Mouse (Mus musculus): Measurements from ENCODE around the gene Mvb12b.
A peak's percentile ranks its signal among the peaks of the same experiment; 100 is the strongest.

The Mvb12b gene

GRCm38 (mm10) chr2:33853011-33853976 lies 34.5 kb downstream of the Mvb12b start:
- no peak for DNase-seq (ENCODE audit: low spot score in 2 of 2)

DNA sequence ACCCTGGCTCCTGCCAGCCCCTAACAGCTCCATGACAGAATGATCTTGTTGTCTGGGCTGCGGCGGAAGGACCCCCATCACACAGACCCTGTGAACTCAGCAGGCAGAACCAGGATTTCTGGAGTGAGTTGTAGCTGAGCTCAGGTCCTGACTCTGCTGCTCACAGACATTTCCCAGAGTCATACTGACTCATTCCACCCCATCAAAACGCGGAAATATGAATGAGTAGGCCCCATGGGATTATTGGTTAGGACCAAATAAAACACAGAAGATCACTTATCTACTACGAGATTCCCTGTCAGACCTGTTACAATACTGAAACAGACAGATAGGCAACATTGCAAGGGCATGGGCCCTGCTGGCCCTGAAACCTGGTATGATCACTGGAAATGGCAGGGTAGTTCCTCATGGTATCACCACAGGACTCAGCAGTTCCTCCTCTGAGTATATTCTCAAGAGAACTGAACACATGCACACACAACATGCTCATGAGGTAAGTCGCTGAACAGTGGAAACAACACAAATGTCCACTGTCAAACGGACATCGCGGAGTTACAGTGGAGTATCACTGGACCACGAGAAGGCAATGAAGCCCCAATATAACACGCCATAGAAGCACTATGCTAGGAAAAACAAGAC lies 40.4 kb downstream of the Mvb12b start:
- no peak for DNase-seq (ENCODE audit: low spot score in 2 of 2)

- no peak for DNase-seq (ENCODE audit: low spot score in 2 of 2)
These were observed 41.1 kb downstream of the Mvb12b start for GRCm38 (mm10) chr2:33846635-33847034.

- no peak for DNase-seq (ENCODE audit: low spot score in 2 of 2)
These were observed 44.1 kb downstream of the Mvb12b start for GRCm38 (mm10) chr2:33843642-33844041.

GRCm38 (mm10) chr2:33842983-33843577 lies 44.7 kb downstream of the Mvb12b start:
- no peak for DNase-seq (ENCODE audit: low spot score in 2 of 2)

- DNase-seq (ENCODE audit: low spot score in 2 of 2), result no peak
These were observed 45.8 kb downstream of the Mvb12b start for GRCm38 (mm10) chr2:33841980-33842379.

- no peak for DNase-seq (ENCODE audit: low spot score in 2 of 2)
These were observed 47.3 kb downstream of the Mvb12b start for GRCm38 (mm10) chr2:33840483-33840882.

GRCm38 (mm10) chr2:33839252-33839651 lies 48.5 kb downstream of the Mvb12b start:
- DNase-seq (ENCODE audit: low spot score in 2 of 2), result no peak

DNA sequence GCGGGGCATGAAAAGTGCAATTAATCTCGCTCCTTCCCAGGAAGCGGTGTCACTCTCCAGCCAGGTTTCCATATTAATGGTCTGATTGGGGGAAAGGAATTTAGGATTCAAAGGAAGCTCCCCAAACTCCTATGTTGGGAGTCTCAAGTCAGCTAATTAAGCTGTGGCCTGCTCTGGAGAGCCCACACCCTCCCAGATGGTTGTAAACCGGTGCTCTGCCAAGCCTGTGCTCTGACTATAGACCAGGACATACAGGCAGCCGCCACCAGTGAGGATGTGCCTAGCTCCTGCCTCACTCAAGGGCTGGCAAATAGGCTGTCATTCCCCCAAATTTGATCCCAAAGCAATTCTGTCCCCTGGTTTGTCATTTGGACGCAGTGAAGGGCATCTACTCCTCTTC lies 50.4 kb downstream of the Mvb12b start:
- DNase-seq (ENCODE audit: low spot score in 2 of 2), result no peak

GRCm38 (mm10) chr2:33836660-33837213 lies 51.0 kb downstream of the Mvb12b start:
- DNase-seq (ENCODE audit: low spot score in 2 of 2), result no peak

DNA sequence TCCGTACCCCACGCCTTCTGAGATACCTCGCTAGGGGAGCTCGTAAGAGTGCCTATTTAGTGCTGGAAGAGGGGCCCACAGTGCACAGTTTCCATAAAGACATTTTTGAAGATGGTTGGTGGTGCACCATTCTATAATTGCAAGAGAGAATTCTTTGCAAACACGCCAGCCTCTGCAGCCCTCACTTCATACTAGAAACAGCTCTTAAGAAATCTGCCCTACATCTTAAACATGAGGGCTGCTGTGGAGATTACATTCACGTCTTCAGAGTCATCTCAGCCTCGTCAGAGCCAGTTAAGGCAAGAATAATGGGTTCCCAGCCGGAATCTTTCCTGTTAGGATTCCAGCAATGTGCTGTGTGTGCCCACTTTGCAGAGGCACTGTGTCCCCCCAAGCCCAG lies 52.7 kb downstream of the Mvb12b start:
- DNase-seq (ENCODE audit: low spot score in 2 of 2), result no peak

DNA sequence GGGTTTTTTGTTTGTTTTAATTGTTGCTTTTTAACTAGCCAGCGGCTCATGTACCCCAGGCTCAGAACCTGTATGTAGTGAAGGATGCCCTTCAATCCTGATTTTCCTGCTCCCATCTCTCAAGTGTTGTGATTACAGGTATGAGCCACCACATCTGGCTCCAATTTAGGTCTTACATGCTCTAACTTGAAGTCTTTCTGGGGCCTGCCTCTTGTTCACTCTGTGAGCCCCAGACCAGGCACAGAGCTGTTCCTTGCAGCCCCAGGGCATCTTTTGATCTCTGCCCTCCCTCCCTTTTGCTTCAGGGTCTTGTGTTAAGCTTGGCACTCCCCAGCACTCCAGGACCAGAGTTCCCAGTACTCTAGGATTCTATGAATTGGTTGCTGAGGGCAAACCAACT lies 53.8 kb downstream of the Mvb12b start:
- no peak for DNase-seq (ENCODE audit: low spot score in 2 of 2)

DNA sequence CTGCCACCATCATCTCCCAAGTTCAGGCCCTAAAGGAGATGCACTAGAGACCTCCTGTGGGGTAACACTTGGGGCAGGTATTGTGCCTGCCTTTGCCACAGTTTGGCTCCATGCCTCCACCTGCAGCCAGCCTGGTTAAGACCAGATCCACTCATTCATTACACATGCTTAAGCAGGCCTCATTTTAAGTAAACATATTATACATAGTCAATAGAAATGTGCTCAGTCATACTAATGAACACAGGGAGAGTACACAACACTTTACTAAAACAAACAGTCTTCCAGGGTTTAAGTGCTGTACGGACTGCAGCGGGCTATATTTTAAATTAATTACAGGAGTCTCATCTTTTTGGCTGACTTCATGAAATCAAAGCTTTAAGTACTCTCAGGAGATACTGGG lies 57.9 kb downstream of the Mvb12b start:
- DNase-seq (ENCODE audit: low spot score in 2 of 2), result no peak

DNA sequence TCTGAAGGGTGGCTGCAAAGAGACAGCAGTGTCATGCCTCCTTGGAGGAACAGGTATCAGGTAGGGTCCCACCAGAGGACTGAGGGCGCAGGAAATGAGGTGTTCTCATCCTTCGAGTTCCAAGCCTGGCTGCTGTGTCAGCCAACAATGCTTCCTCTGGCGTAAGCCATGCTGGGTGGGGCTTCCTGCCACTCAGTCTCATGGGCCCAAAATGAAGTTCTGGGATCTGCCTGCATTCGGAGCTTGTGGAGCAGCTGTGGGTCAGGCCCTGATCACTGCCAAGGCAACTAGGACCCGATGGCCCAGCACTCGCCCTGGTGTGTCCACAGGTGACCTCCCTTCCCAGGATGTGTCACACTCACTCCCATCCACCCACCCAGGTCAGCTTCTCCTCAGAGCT lies 61.0 kb downstream of the Mvb12b start:
- no peak for DNase-seq (ENCODE audit: low spot score in 2 of 2)

GRCm38 (mm10) chr2:33824935-33825514 lies 62.7 kb downstream of the Mvb12b start:
- no peak for DNase-seq (ENCODE audit: low spot score in 2 of 2)

DNA sequence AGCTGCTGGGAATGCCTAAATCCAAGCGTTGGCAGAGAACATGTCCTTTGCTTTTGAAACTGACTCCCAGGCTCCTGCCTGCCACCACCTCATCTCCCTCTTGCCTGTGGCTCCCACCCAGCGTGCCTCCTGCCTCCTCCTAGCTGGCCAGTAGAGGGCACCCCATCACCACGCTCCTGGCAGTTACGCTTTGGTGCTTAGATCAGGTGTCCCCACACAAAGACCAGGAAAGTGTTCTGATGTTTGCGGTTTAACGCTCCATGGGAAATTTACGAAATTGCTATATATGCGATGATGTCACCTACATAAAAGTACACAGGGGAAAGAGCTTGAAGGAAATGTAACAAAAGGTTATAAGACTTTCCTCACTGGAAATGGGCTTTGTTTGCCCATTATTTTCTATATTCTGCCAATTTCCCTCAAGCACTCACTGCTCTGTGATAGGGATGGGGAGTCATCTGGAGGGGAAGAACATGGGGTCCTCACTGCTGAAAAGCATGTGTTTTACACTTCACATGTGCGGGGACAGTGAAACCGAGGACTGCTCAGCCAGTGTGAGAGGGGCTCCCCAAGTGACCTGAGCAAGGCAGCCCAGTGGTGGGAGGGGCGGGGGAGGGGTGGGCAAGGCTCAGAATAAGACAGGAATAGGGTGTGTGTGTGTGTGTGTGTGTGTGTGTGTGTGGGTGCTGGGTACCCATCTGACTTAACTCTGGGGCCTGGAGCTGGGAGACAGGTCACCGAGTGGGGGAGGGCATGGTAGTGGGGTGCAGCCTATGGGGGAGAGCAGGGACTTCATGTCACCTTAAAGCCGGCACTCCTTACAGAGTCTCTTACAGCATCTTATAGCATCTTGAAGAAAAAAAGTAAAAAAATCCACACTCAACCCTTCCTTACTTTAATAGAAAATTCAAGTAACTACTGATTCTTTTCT lies 65.8 kb downstream of the Mvb12b start:
- peak; percentile 88 to 90 for DNase-seq (ENCODE audit: low spot score in 2 of 2)

- no peak for DNase-seq (ENCODE audit: low spot score in 2 of 2)
These were observed 67.3 kb downstream of the Mvb12b start for GRCm38 (mm10) chr2:33820450-33820849.

DNA sequence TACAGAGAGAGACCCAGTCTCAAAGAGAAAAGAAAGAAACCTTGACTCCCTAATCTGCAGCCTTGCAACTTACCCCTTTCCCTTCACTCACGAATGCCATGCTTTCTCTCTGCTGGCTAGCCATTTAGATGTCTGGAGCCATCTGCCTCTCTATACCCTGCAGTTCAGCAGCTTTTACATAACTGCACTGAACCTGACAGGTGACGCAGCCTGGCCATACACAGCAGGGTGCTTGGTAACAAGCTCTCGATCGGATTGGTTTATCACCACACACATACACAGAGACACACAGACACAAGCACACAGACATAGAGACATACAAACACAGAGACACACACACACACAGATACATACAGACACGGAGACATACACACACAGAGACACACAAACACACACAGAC lies 67.7 kb downstream of the Mvb12b start:
- no peak for DNase-seq (ENCODE audit: low spot score in 2 of 2)

GRCm38 (mm10) chr2:33818385-33818784 lies 69.4 kb downstream of the Mvb12b start:
- no peak for DNase-seq (ENCODE audit: low spot score in 2 of 2)

GRCm38 (mm10) chr2:33817663-33818346 lies 69.9 kb downstream of the Mvb12b start:
- DNase-seq (ENCODE audit: low spot score in 2 of 2), result no peak
